ENCODE assay signal across 25 mouse cellular contexts in the genomic region with DNA sequence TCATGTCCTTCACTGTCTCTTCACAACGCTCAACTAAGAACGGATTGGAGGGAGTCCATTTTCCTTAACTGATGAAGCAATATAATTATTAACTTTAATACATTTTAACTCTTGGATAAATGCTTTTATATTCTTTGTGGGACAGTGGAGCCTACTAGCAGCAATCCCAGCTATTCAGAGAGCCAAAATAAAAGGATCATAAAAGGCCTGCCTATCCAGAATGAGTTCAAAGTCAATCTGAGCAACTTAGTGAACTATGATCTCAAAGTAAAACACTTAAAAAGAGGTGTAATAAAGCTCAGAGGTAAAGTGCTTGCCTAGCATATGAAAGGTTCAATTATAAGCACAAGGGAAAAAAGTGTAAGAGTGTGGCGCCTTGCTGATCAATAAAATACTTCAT. TPM values are rescaled to one million over a fixed set of nuclear protein-coding genes. Genes with fewer than 3 reads are reported as not detected.
"Had no signal": no experiment of that assay in that cellular context is flagged by ENCODE, and none has a peak within 500 bp of the region (broad histone marks: within the 10 kb centered on the region; RNA-seq: fewer than 3 reads in every experiment).

No protein-coding gene starts in this region.

- H3K36me3 ChIP-seq: lung, embryonic 15.5 days; midbrain, embryonic 13.5 days; midbrain, embryonic 15.5 days; neural tube, embryonic 12.5 days; stomach, embryonic 15.5 days had no signal

- H3K27ac ChIP-seq: lung, embryonic 15.5 days; macrophage; midbrain, embryonic 13.5 days; midbrain, embryonic 15.5 days; neural tube, embryonic 12.5 days; stomach, embryonic 15.5 days; stomach, postnatal 0 days had no signal

- DNase-seq: liver, postnatal 0 days; lung, adult 2 months; lung, postnatal 14 days; lung, postnatal 36 days; retina, postnatal 1 day; right cerebral cortex, adult 18-20 months; right cerebral cortex, postnatal 25 days; right cerebral cortex, postnatal 4 days; thymus, adult 2 months; thymus, postnatal 25 days; thymus, postnatal 4 days had no signal

- ATAC-seq: liver, postnatal 0 days; lung, postnatal 0 days; midbrain, embryonic 13.5 days; midbrain, embryonic 15.5 days had no signal

- H3K4me3 ChIP-seq: lung, embryonic 15.5 days; megakaryocyte, embryonic 14.5 days; midbrain, embryonic 13.5 days; midbrain, embryonic 15.5 days; neural tube, embryonic 12.5 days; stomach, embryonic 15.5 days had no signal

- H3K4me1 ChIP-seq: lung, embryonic 15.5 days; megakaryocyte, embryonic 14.5 days; midbrain, embryonic 13.5 days; midbrain, embryonic 15.5 days; neural tube, embryonic 12.5 days; stomach, embryonic 15.5 days had no signal

- H3K9ac ChIP-seq: liver, postnatal 0 days; lung, embryonic 15.5 days; midbrain, embryonic 13.5 days; midbrain, embryonic 15.5 days; neural tube, embryonic 12.5 days; stomach, embryonic 15.5 days had no signal

- H3K27me3 ChIP-seq: lung, embryonic 15.5 days; megakaryocyte, embryonic 14.5 days; midbrain, embryonic 13.5 days; midbrain, embryonic 15.5 days; neural tube, embryonic 12.5 days; stomach, embryonic 15.5 days had no signal

- H3K9me3 ChIP-seq: lung, embryonic 15.5 days; megakaryocyte, embryonic 14.5 days; midbrain, embryonic 13.5 days; midbrain, embryonic 15.5 days; neural tube, embryonic 12.5 days; stomach, embryonic 15.5 days had no signal

- H3K4me2 ChIP-seq: lung, embryonic 15.5 days; midbrain, embryonic 11.5 days; midbrain, embryonic 13.5 days; midbrain, embryonic 15.5 days; neural tube, embryonic 12.5 days; stomach, embryonic 15.5 days had no signal

RNA-seq across cellular contexts. Expression of a gene that starts 40.1 kb away (rescaled TPM):
- total RNA-seq: megakaryocyte progenitor cell, adult 5-6 weeks; neutrophil, adult 5-6 weeks had no signal
- polyA plus RNA-seq: macrophage; spleen, adult 2 months; testis, adult 2 months; thymus, adult 2 months had no signal
